Mouse (Mus musculus) embryonic facial prominence, embryonic 13.5 days (tissue): ENCODE results near the gene Tbc1d1. TPM values are rescaled to one million over a fixed set of nuclear protein-coding genes. Genes with fewer than 3 reads are reported as not detected.

Source experiments
- ATAC-seq: fragments of 200-750 bp; cut with Nextera tagmentation; 2 replicates; pipeline ENCODE4 v1.8.0; 2017; ENCODE audit warnings: low read depth; ENCODE audit not compliant: insufficient number of reproducible peaks, insufficient read depth, low FRiP score, low TSS enrichment
- H3K27ac ChIP-seq: fragments of 300-500 bp; sonication (generic); 2 replicates; pipeline ENCODE4 v1.5.1; 2015; ENCODE audit warnings: moderate library complexity, mild to moderate bottlenecking, inconsistent platforms
- H3K27me3 ChIP-seq: fragments of 300-500 bp; sonication (generic); 2 replicates; pipeline ENCODE4 v1.6.1; 2015; ENCODE audit warnings: mild to moderate bottlenecking, inconsistent platforms
- H3K36me3 ChIP-seq: fragments of 300-500 bp; sonication (generic); 2 replicates; pipeline ENCODE4 v1.6.1; 2015; ENCODE audit warnings: mild to moderate bottlenecking, inconsistent platforms
- H3K4me1 ChIP-seq: fragments of 300-500 bp; sonication (generic); 2 replicates; pipeline ENCODE4 v1.6.1; 2015; ENCODE audit warnings: inconsistent platforms
- H3K4me2 ChIP-seq: fragments of 300-500 bp; sonication (generic); 2 replicates; pipeline ENCODE4 v1.6.1; 2015; ENCODE audit warnings: moderate library complexity, mild to moderate bottlenecking, inconsistent platforms
- H3K4me3 ChIP-seq: fragments of 300-500 bp; sonication (generic); 2 replicates; pipeline ENCODE4 v1.5.1; 2015; ENCODE audit warnings: mild to moderate bottlenecking, inconsistent platforms
- H3K9ac ChIP-seq: fragments of 300-500 bp; sonication (generic); 2 replicates; pipeline ENCODE4 v1.6.1; 2015; ENCODE audit warnings: mild to moderate bottlenecking, inconsistent platforms
- H3K9me3 ChIP-seq: fragments of 300-500 bp; sonication (generic); 2 replicates; pipeline ENCODE4 v1.6.1; 2016; ENCODE audit warnings: inconsistent platforms
- whole genome bisulfite sequencing: fragments of 180-500 bp; shearing (Covaris S2); methylation state at CpG from one replicate; pipeline ENCODE4 v1.1.7; 2015; ENCODE audit warnings: mixed read lengths; 5-methylcytosine and 5-hydroxymethylcytosine counted together
- polyA plus RNA-seq: library from polyadenylated mRNA; unstranded; fragments of >200 nt; fragmentation: Nextera tagmentation; extraction: Ambion mirVana; gene quantifications from 2 replicates; pipeline ENCODE4 v1.2.1, GENCODE M21; 2015

Tbc1d1 gene
- polyA plus RNA-seq, 1 experiment from 2014 or later, result 21.6 TPM

- peaks cover 7% of the 10 kb centered on the region for H3K27me3 ChIP-seq
- H3K9me3 ChIP-seq, result no peaks in the 10 kb centered on the region
- H3K4me1 ChIP-seq, result peaks cover 8% of the 10 kb centered on the region; the same call in 1 of the 2 replicates
- whole genome bisulfite sequencing, result 65% methylated on average over 10 of the region's 10 CpGs
- H3K4me3 ChIP-seq, result no peak overlapping the region
- H3K27ac ChIP-seq, result no peak overlapping the region
- no peak overlapping the region for H3K4me2 ChIP-seq
- no peaks in the 10 kb centered on the region for H3K36me3 ChIP-seq
- no peak for ATAC-seq
- no peak overlapping the region for H3K9ac ChIP-seq
These were observed 9.6 kb upstream of the Tbc1d1 start for GRCm38 (mm10) chr5:64146384-64147005.

DNA sequence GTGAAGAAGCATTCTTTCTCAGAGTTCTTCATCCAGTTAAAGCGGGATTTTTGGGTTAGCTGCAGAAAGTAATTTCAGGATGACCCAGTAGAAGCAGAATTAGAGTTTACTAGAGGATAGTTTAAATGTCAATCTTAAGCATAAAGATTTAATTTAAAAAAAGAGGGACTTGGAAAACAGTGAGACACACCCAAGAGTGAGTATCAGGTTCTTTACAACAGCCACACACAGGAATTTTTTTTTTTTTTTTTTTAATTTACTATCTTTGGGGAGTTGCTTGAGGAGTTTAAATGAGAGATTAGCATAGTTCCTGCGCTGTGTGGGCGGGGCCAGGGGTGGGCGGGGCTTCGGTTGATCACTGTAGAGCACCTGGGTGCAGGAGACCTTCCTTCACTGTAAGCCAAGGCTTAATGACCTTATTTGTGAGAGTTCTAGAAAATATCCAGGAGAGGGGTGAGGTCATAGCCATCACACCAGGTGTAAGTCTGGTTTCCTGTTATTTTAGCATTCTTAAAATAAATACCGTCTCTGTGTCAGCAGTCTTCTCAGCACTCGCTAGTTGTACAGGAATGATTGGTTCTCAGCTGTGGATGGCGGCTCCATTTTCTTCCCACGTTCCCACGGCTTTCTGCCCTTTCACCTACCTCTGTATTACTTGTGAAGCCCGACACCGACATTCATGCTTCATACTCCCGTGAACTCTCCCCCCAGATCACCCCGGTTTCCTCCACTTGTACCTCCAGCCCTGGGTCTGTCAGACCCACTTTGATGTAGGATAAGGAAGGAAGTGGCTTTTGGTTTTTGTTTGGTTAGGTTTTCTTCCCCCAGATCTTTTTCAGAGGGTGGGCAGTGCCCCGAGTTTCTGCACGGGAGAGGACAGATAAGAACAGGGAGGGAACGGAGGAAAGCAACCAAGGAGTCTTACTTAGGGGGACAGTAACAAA, 6.6 kb upstream of the Tbc1d1 start:
- WGBS, result 28% methylated on average over 17 of the region's 17 CpGs
- peak overlapping the region; percentile 33 for H3K4me2 ChIP-seq
- no peaks in the 10 kb centered on the region for H3K36me3 ChIP-seq
- no peak overlapping the region for H3K9ac ChIP-seq
- H3K4me1 ChIP-seq, result peaks cover 8% of the 10 kb centered on the region; the same call in 1 of the 2 replicates
- H3K4me3 ChIP-seq, result no peak overlapping the region
- no peaks in the 10 kb centered on the region for H3K9me3 ChIP-seq
- H3K27ac ChIP-seq, result no peak overlapping the region
- ATAC-seq, result no peak
- H3K27me3 ChIP-seq, result peaks cover 7% of the 10 kb centered on the region

- Histone ChIP-seq H3K27me3 (peaks cover 19% of the 10 kb centered on the region), H3K27ac (no peak overlapping the region), H3K4me2 (no peak overlapping the region), H3K9me3 (no peaks in the 10 kb centered on the region), H3K36me3 (no peaks in the 10 kb centered on the region), H3K4me1 (peaks cover 12% of the 10 kb centered on the region; the same call in 1 of the 2 replicates), H3K4me3 (no peak overlapping the region), H3K9ac (no peak overlapping the region)
- no peak for ATAC-seq
- 90% methylated on average over 1 of the region's 1 CpGs for WGBS
These were observed 2.8 kb upstream of the Tbc1d1 start for GRCm38 (mm10) chr5:64153319-64153718.

DNA sequence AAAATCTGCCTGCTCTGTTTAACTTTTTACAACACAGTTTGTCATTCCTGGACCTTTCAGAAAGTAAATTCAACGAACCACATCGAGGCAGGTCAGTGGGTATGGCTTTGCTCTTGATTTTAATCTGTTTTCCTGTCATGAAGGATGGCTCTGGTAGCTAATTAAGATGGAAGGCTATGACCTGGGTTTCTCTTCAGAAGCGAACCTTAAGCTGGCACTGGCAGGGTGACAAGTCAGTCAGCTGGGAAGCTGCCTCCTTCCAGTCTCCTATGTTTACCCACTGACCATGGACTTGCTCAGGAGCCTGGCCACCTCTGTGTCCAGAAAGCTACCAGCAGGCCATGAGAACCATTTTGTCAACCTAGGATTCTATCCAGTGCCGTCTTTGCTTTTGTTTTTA, 474 bp downstream of the Tbc1d1 start:
- H3K27ac ChIP-seq, result peak overlapping the region; percentile 49; the same call in 1 of the 2 replicates
- WGBS, result 49% methylated on average over 4 of the region's 4 CpGs
- no peak overlapping the region for H3K4me3 ChIP-seq
- H3K36me3 ChIP-seq, result no peaks in the 10 kb centered on the region
- peaks cover 44% of the 10 kb centered on the region for H3K27me3 ChIP-seq
- H3K4me2 ChIP-seq, result peak overlapping the region; percentile 29; the same call in 1 of the 2 replicates
- ATAC-seq, result no peak
- H3K4me1 ChIP-seq, result peaks cover 20% of the 10 kb centered on the region
- H3K9me3 ChIP-seq, result no peaks in the 10 kb centered on the region
- H3K9ac ChIP-seq, result no peak overlapping the region

- Histone ChIP-seq H3K4me3 (no peak overlapping the region), H3K27me3 (peaks cover 56% of the 10 kb centered on the region), H3K4me1 (peaks cover 20% of the 10 kb centered on the region), H3K27ac (no peak overlapping the region), H3K9ac (no peak overlapping the region), H3K4me2 (no peak overlapping the region), H3K9me3 (no peaks in the 10 kb centered on the region), H3K36me3 (no peaks in the 10 kb centered on the region)
- ATAC-seq, result no peak
- 20% methylated on average over 1 of the region's 1 CpGs for WGBS
These were observed 1.8 kb downstream of the Tbc1d1 start for GRCm38 (mm10) chr5:64157926-64158325.

- Histone ChIP-seq H3K9ac (no peak overlapping the region), H3K36me3 (no peaks in the 10 kb centered on the region), H3K27ac (no peak overlapping the region), H3K4me2 (no peak overlapping the region; the same call in 1 of the 2 replicates), H3K4me3 (no peak overlapping the region), H3K27me3 (peaks cover 56% of the 10 kb centered on the region), H3K9me3 (no peaks in the 10 kb centered on the region), H3K4me1 (peaks cover 20% of the 10 kb centered on the region)
- WGBS, result 37% methylated on average over 4 of the region's 4 CpGs
- ATAC-seq, result no peak
These were observed 2.4 kb downstream of the Tbc1d1 start for GRCm38 (mm10) chr5:64158501-64158900.

- H3K9me3 ChIP-seq, result no peaks in the 10 kb centered on the region
- H3K36me3 ChIP-seq, result no peaks in the 10 kb centered on the region
- H3K27me3 ChIP-seq, result peaks cover 56% of the 10 kb centered on the region
- peak overlapping the region; percentile 70 for H3K9ac ChIP-seq
- H3K27ac ChIP-seq, result no peak overlapping the region
- H3K4me2 ChIP-seq, result peak overlapping the region; percentile 100
- peaks cover 20% of the 10 kb centered on the region for H3K4me1 ChIP-seq
- WGBS, result under 1% methylated on average over 39 of the region's 39 CpGs
- no peak for ATAC-seq
- H3K4me3 ChIP-seq, result peak overlapping the region; percentile 67
These were observed 3.1 kb downstream of the Tbc1d1 start for GRCm38 (mm10) chr5:64159065-64159780.

DNA sequence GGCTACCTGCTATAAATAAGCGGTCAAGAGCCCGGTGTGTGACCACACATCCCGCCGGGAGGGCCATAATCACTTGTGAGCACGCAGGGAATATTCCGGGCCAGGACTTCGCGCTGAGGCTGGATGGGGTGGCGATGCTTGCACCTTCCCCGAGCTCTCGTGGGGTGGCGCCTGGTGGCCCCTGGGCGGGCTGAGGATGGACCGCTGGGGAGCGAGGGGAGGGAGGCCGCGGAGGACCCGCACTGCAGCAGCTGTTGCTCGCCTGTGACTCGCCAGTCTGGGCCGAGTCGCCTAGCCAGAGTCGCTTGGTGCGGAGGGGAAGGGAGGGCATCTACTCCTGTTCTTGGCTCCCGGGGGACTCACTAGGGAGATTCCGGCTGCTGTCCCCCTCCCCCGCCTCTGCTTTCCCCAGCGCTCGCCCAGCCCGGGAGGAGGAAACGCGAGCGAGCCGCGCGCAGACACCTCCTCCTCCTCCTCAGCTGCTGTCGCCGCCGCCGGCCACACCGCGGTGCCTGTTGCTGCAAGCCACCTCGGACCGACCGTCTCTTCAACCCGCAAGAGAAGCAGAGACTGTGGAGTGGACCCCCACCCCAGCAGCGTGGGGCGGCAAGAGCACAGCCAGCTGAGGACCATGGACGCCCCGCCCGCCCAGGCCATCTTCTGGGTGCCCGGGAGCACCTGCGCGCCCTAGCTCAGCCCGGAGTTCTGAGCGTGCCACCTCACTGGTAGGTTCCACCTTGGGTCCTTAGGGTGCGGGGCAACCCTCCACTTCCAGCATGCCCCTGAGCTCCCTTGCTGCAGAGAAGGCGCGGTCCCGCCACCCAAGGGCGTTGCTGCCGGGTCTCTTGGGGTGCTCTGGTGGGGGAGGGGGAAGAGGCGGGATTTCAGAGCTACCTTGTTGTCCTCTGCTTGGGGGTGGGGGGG, 3.9 kb downstream of the Tbc1d1 start:
- peak overlapping the region; percentile 100 for H3K4me2 ChIP-seq
- no peak overlapping the region for H3K27ac ChIP-seq
- H3K9ac ChIP-seq, result peak overlapping the region; percentile 70
- WGBS, result under 1% methylated on average over 61 of the region's 63 CpGs
- peaks cover 56% of the 10 kb centered on the region for H3K27me3 ChIP-seq
- H3K36me3 ChIP-seq, result no peaks in the 10 kb centered on the region
- H3K4me1 ChIP-seq, result peaks cover 20% of the 10 kb centered on the region
- H3K9me3 ChIP-seq, result no peaks in the 10 kb centered on the region
- peak; percentile 64; the same call in 1 of the 2 replicates for ATAC-seq
- H3K4me3 ChIP-seq, result peak overlapping the region; percentile 67

DNA sequence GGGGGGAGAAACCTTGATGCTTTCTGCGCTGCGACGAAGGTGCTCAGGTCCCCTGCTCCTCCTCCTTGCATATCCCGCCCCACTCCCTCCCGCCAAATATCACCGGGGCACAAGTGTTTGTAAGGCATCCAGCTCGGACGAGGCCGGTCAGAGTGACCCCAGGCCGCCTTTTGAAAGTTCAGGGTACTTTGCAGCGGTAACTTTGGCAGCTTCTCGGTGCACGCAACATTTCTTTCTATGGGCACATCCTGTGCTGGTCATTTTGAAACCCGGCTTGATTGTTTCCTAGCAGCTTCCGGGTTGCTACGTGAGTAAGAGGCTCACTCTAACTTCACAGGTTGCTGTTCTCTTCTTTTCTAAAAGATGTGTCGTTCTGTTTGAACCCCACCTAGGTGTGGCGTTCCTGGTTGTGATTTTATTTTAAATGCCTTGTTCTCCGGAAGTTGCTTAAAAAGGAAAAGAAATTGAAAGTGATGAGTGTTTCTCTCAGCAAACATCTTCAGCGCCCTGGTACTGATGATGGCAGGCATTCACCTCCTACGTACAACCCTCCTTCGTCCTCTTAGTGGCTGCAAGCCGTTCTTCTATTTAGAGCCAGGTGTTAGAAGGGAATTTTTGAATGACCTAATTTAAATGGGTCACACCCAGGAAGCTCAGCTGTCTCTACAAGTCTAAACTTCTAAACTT, 4.7 kb downstream of the Tbc1d1 start:
- H3K4me2 ChIP-seq, result peak overlapping the region; percentile 100
- no peak overlapping the region for H3K27ac ChIP-seq
- H3K9ac ChIP-seq, result peak overlapping the region; percentile 70; the same call in 1 of the 2 replicates
- peak overlapping the region; percentile 67 for H3K4me3 ChIP-seq
- no peaks in the 10 kb centered on the region for H3K36me3 ChIP-seq
- H3K27me3 ChIP-seq, result peaks cover 56% of the 10 kb centered on the region
- H3K4me1 ChIP-seq, result peaks cover 20% of the 10 kb centered on the region
- WGBS, result 2% methylated on average over 22 of the region's 23 CpGs
- H3K9me3 ChIP-seq, result no peaks in the 10 kb centered on the region
- no peak for ATAC-seq

- no peak for ATAC-seq
- Histone ChIP-seq H3K27me3 (peaks cover 56% of the 10 kb centered on the region), H3K36me3 (no peaks in the 10 kb centered on the region), H3K4me3 (no peak overlapping the region), H3K4me2 (no peak overlapping the region), H3K9ac (no peak overlapping the region), H3K4me1 (peaks cover 16% of the 10 kb centered on the region), H3K27ac (no peak overlapping the region), H3K9me3 (no peaks in the 10 kb centered on the region)
- 90% methylated on average over 3 of the region's 3 CpGs for WGBS
These were observed 5.8 kb downstream of the Tbc1d1 start for GRCm38 (mm10) chr5:64161917-64162316.
